ENCODE assay signal across 9 mouse cellular contexts in the genomic region with DNA sequence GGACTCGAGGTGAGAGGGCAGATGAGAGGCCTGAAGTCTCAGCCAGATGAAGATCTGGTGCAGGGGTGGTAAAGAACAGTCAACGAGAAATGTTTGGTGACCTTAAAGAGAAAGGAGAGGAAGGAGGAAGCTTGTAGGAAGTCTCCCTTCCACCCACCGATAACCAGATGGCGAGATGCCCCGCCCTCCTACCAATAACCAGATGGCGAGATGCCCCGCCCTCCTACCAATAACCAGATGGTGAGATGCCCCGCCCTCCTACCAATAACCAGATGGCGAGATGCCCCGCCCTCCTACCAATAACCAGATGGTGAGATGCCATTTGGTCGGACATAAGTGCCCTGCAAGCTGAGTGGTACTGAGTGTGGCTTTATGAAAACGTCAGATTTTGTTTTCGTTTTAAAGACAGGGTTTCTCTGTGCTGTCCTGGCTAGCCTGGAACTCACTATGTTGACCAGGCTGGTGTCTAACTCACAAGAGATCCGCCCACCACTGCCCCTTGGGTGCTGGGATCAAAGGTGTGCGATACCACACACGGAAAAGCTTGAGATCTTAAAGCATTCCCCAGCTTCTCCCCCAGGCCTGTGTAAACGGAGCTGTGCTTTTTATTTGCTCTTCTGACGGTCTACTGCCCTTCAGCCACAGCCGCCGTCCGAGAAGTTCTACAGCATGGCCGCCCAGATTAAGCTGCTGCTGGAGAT. TPM values are rescaled to one million over a fixed set of nuclear protein-coding genes. Genes with fewer than 3 reads are reported as not detected.
DNase-seq lines count a peak whose midpoint lies in the region; ATAC-seq and TF ChIP-seq lines count a peak whose summit lies in the region.
"Had no signal": no experiment of that assay in that cellular context is flagged by ENCODE, and none has a peak within 500 bp of the region (broad histone marks: within the 10 kb centered on the region; RNA-seq: fewer than 3 reads in every experiment).

No protein-coding gene starts in this region.

- no peak for TF ChIP-seq POLR2A in MEL (IDR thresholded peaks at IDR 0.05; ENCODE audit: control insufficient read depth in 1 of 2, insufficient read depth in 1 of 2, low read depth in 1 of 2, low read length in 2 of 2, poor library complexity in 1 of 2)

- peaks cover 7 to 18% of the 10 kb centered on the region in 2 experiments; a peak in 3 of 4 replicates for H3K36me3 ChIP-seq in MEL (ENCODE audit: control insufficient read depth in 1 of 2, insufficient read depth in 2 of 2, low read length in 2 of 2)
- peaks cover 48% of the 10 kb centered on the region for H3K36me3 ChIP-seq in forebrain, embryonic 13.5 days (ENCODE audit: poor library complexity, severe bottlenecking)
- peaks cover 47% of the 10 kb centered on the region for H3K36me3 ChIP-seq in liver, embryonic 14.5 days (replicated peaks; ENCODE audit: control insufficient read depth, insufficient read depth, low read depth)

- TF ChIP-seq CTCF in MEL (IDR thresholded peaks at IDR 0.05 in 2 of 3, conservative IDR thresholded peaks at IDR 0.05 in 1 of 3; ENCODE audit: control insufficient read depth in 1 of 3, insufficient read depth in 1 of 3, low read depth in 2 of 3, low read length in 3 of 3, poor library complexity in 1 of 3, severe bottlenecking in 1 of 3), result no peak
- TF ChIP-seq CTCF in liver, embryonic 14.5 days (IDR thresholded peaks at IDR 0.05; ENCODE audit: low read depth), result no peak

- DNase-seq in A20 (ENCODE audit: low read depth, low spot score), result peak; percentile 79
- peak; percentile 45 for DNase-seq in MEL (ENCODE audit: low read depth, low spot score)
- DNase-seq in liver, embryonic 14.5 days (ENCODE audit: low read depth in 3 of 3, low spot score in 3 of 3), result peak; percentile 52 to 58 (median 58)
- DNase-seq in thymus, postnatal 36 days, result no peak
- no peak for DNase-seq in left cerebral cortex, adult 18-20 months (ENCODE audit: low spot score in 2 of 2)
- DNase-seq in urinary bladder, adult 2 months (ENCODE audit: low spot score), result no peak
- no peak for DNase-seq in ovary, postnatal 36 days (ENCODE audit: low spot score)

- peak overlapping the region; percentile 78 for H3K4me2 ChIP-seq in forebrain, embryonic 13.5 days
- H3K4me2 ChIP-seq in liver, embryonic 14.5 days (ENCODE audit: low read depth), result peak overlapping the region; percentile 95

- H3K9ac ChIP-seq in MEL (ENCODE audit: control insufficient read depth, low read depth, low read length, poor library complexity, severe bottlenecking), result no peak overlapping the region
- no peak overlapping the region for H3K9ac ChIP-seq in forebrain, embryonic 13.5 days
- peak overlapping the region; percentile 51; the same call in 1 of the 2 replicates for H3K9ac ChIP-seq in liver, embryonic 14.5 days (replicated peaks)

- no peak for TF ChIP-seq RAD21 in MEL (IDR thresholded peaks at IDR 0.05; ENCODE audit: low read depth, low read length)

- H3K27me3 ChIP-seq in MEL (ENCODE audit: control insufficient read depth in 1 of 2, insufficient read depth in 2 of 2, low read length in 2 of 2), result no peaks in the 10 kb centered on the region
- no peaks in the 10 kb centered on the region for H3K27me3 ChIP-seq in forebrain, embryonic 13.5 days
- no peaks in the 10 kb centered on the region for H3K27me3 ChIP-seq in liver, embryonic 14.5 days (ENCODE audit: control insufficient read depth, insufficient read depth, low read length)

- H3K4me1 ChIP-seq in MEL (ENCODE audit: control insufficient read depth in 1 of 2, insufficient read depth in 2 of 2, low read length in 2 of 2), result peaks cover 7 to 24% of the 10 kb centered on the region in 2 experiments
- H3K4me1 ChIP-seq in forebrain, embryonic 13.5 days, result peaks cover 31% of the 10 kb centered on the region
- peaks cover 24 to 27% of the 10 kb centered on the region in 2 experiments for H3K4me1 ChIP-seq in liver, embryonic 14.5 days (replicated peaks; ENCODE audit: control insufficient read depth in 2 of 2, insufficient read depth in 2 of 2, low read length in 1 of 2)

- peak overlapping the region; percentile 31; the same call in 1 of the 2 replicates for H3K27ac ChIP-seq in MEL (ENCODE audit: control insufficient read depth, low read depth, low read length)
- peak overlapping the region; percentile 68 for H3K27ac ChIP-seq in forebrain, embryonic 13.5 days
- peak overlapping the region; percentile 84 for H3K27ac ChIP-seq in liver, embryonic 14.5 days

- no peak for TF ChIP-seq EP300 in MEL (IDR thresholded peaks at IDR 0.05; ENCODE audit: low read depth in 1 of 2, low read length in 2 of 2)
- peak; percentile 59; the same call in 1 of the 2 replicates for TF ChIP-seq EP300 in liver, embryonic 14.5 days (IDR thresholded peaks at IDR 0.05; ENCODE audit: low read depth)

- no peak for ATAC-seq in forebrain, embryonic 13.5 days
- ATAC-seq in liver, embryonic 14.5 days (ENCODE audit: insufficient read depth), result peak; percentile 48

- 73% methylated on average over 22 of the region's 22 CpGs for WGBS in forebrain, embryonic 13.5 days
- 56% methylated on average over 22 of the region's 22 CpGs for whole genome bisulfite sequencing in liver, embryonic 14.5 days (ENCODE audit: insufficient replicate concordance)

- H3K4me3 ChIP-seq in MEL (ENCODE audit: control insufficient read depth in 1 of 2, insufficient read depth in 1 of 2, low read depth in 2 of 2, low read length in 2 of 2), result no peak overlapping the region; a peak in 1 of 4 replicates
- no peak overlapping the region; the same call in 1 of the 2 replicates for H3K4me3 ChIP-seq in forebrain, embryonic 13.5 days
- peak overlapping the region; percentile 43 to 100 for H3K4me3 ChIP-seq in liver, embryonic 14.5 days (ENCODE audit: insufficient read depth in 1 of 2, low read depth in 2 of 2, low read length in 2 of 2)

- peaks cover 11% of the 10 kb centered on the region for H3K79me2 ChIP-seq in MEL (ENCODE audit: control insufficient read depth, insufficient read depth, low read length, poor library complexity)

- H3K9me3 ChIP-seq in MEL (replicated peaks; ENCODE audit: insufficient read depth, low read length), result no peaks in the 10 kb centered on the region
- H3K9me3 ChIP-seq in forebrain, embryonic 13.5 days (replicated peaks), result no peaks in the 10 kb centered on the region
- no peaks in the 10 kb centered on the region for H3K9me3 ChIP-seq in liver, embryonic 14.5 days (ENCODE audit: control insufficient read depth, low read length)

TF ChIP-seq in MEL, 35 proteins besides CTCF, POLR2A, EP300 and RAD21 (continues in another document):
- 0 out of 2 replicates have a peak, but pooled peaks have one; percentile 17 for TF ChIP-seq TAL1 (IDR thresholded peaks at IDR 0.05; ENCODE audit: low read length)
- TF ChIP-seq POLR2AphosphoS2 (IDR thresholded peaks at IDR 0.05; ENCODE audit: low read length), result no peak
- no peak for TF ChIP-seq ZNF384 (IDR thresholded peaks at IDR 0.05; ENCODE audit: low read depth, low read length)
- no peak for TF ChIP-seq JUND (IDR thresholded peaks at IDR 0.05; ENCODE audit: low read depth, low read length)

RNA-seq across cellular contexts. Expression of a gene that starts 1.5 kb away (rescaled TPM):
- total RNA-seq in MEL (2012; rRNA removed), result 33.6 and 45.6 TPM in 2 replicates
- 10 to 100 TPM in 1 of 2 experiments, not detected in 1; 34.2 TPM for polyA plus RNA-seq in MEL (2012; ENCODE audit: insufficient read depth in 1 of 2, insufficient read length in 2 of 2, low read depth in 1 of 2, low replicate concordance in 2 of 2, missing spikeins in 1 of 2)
- polyA plus RNA-seq in forebrain, embryonic 13.5 days (2015; fragmentation: Nextera tagmentation; extraction: Ambion mirVana), result 27.7 and 29.0 TPM in 2 replicates
- polyA plus RNA-seq in liver, embryonic 14.5 days (2012; rRNA removed), result 4.9 and 5.1 TPM in 2 replicates
- 10.1 and 10.2 TPM in 2 replicates for polyA plus RNA-seq in liver, embryonic 14.5 days (2014; fragmentation: Nextera tagmentation; extraction: Ambion mirVana)
- total RNA-seq in left cerebral cortex, adult 18-20 months (2021), result 10 to 100 TPM; 13.9 to 15.3 TPM
- 12.8 and 13.2 TPM in 2 replicates for polyA plus RNA-seq in urinary bladder, adult 2 months (2012; rRNA removed)

RNA-seq across cellular contexts. Expression of a gene that starts 2.4 kb away (rescaled TPM):
- total RNA-seq in MEL (2012; rRNA removed), result 26.4 and 29.4 TPM in 2 replicates
- 100 to 1,000 TPM in 1 of 2 experiments, 10 to 100 TPM in 1; 37.4 to 113 TPM for polyA plus RNA-seq in MEL (2012; ENCODE audit: insufficient read depth in 1 of 2, insufficient read length in 2 of 2, low read depth in 1 of 2, low replicate concordance in 2 of 2, missing spikeins in 1 of 2)
- polyA plus RNA-seq in forebrain, embryonic 13.5 days (2015; fragmentation: Nextera tagmentation; extraction: Ambion mirVana), result 30.1 and 31.1 TPM in 2 replicates
- polyA plus RNA-seq in liver, embryonic 14.5 days (2012; rRNA removed), result 12.0 and 12.9 TPM in 2 replicates
- polyA plus RNA-seq in liver, embryonic 14.5 days (2014; fragmentation: Nextera tagmentation; extraction: Ambion mirVana), result 9.3 and 12.7 TPM in 2 replicates
- 10 to 100 TPM; 47.3 to 51.8 TPM for total RNA-seq in left cerebral cortex, adult 18-20 months (2021)
- 40.7 and 42.7 TPM in 2 replicates for polyA plus RNA-seq in urinary bladder, adult 2 months (2012; rRNA removed)

RNA-seq across cellular contexts. Expression of a gene that starts 32.2 kb away (rescaled TPM):
- 0.26 and 0.77 TPM in 2 replicates for total RNA-seq in MEL (2012; rRNA removed)
- polyA plus RNA-seq in MEL (2012; ENCODE audit: insufficient read depth in 1 of 2, insufficient read length in 2 of 2, low read depth in 1 of 2, low replicate concordance in 2 of 2, missing spikeins in 1 of 2), result under 1 TPM in 1 of 2 experiments, not detected in 1; 0.82 TPM
- 62.7 and 78.0 TPM in 2 replicates for polyA plus RNA-seq in forebrain, embryonic 13.5 days (2015; fragmentation: Nextera tagmentation; extraction: Ambion mirVana)
- 2.8 and 3.5 TPM in 2 replicates for polyA plus RNA-seq in liver, embryonic 14.5 days (2012; rRNA removed)
- polyA plus RNA-seq in liver, embryonic 14.5 days (2014; fragmentation: Nextera tagmentation; extraction: Ambion mirVana), result 3.6 and 3.8 TPM in 2 replicates
- total RNA-seq in left cerebral cortex, adult 18-20 months (2021), result 10 to 100 TPM; 30.0 to 35.9 TPM
- polyA plus RNA-seq in urinary bladder, adult 2 months (2012; rRNA removed), result 0.15 and 0.21 TPM in 2 replicates
- total RNA-seq: liver, adult 2 months had no signal

RNA-seq across cellular contexts. Expression of a gene that starts 32.6 kb away (rescaled TPM):
- 34.6 and 38.1 TPM in 2 replicates for total RNA-seq in MEL (2012; rRNA removed)
- polyA plus RNA-seq in MEL (2012; ENCODE audit: insufficient read depth in 1 of 2, insufficient read length in 2 of 2, low read depth in 1 of 2, low replicate concordance in 2 of 2, missing spikeins in 1 of 2), result 10 to 100 TPM in 1 of 2 experiments, not detected in 1; 33.6 TPM
- polyA plus RNA-seq in forebrain, embryonic 13.5 days (2015; fragmentation: Nextera tagmentation; extraction: Ambion mirVana), result 48.2 and 51.9 TPM in 2 replicates
- polyA plus RNA-seq in liver, embryonic 14.5 days (2012; rRNA removed), result 20.6 and 25.0 TPM in 2 replicates
- 44.5 and 46.8 TPM in 2 replicates for polyA plus RNA-seq in liver, embryonic 14.5 days (2014; fragmentation: Nextera tagmentation; extraction: Ambion mirVana)
- total RNA-seq in left cerebral cortex, adult 18-20 months (2021), result 10 to 100 TPM; 31.8 to 33.9 TPM
- polyA plus RNA-seq in urinary bladder, adult 2 months (2012; rRNA removed), result 25.0 and 26.5 TPM in 2 replicates

RNA-seq across cellular contexts. Expression of a gene that starts 32.9 kb away (rescaled TPM):
- 32.5 and 40.6 TPM in 2 replicates for total RNA-seq in MEL (2012; rRNA removed)
- 10 to 100 TPM in 1 of 2 experiments, not detected in 1; 25.0 TPM for polyA plus RNA-seq in MEL (2012; ENCODE audit: insufficient read depth in 1 of 2, insufficient read length in 2 of 2, low read depth in 1 of 2, low replicate concordance in 2 of 2, missing spikeins in 1 of 2)
- 20.6 and 21.7 TPM in 2 replicates for polyA plus RNA-seq in forebrain, embryonic 13.5 days (2015; fragmentation: Nextera tagmentation; extraction: Ambion mirVana)
- polyA plus RNA-seq in liver, embryonic 14.5 days (2012; rRNA removed), result 5.8 and 8.0 TPM in 2 replicates
- 7.8 and 9.2 TPM in 2 replicates for polyA plus RNA-seq in liver, embryonic 14.5 days (2014; fragmentation: Nextera tagmentation; extraction: Ambion mirVana)
- 10 to 100 TPM; 12.1 to 12.8 TPM for total RNA-seq in left cerebral cortex, adult 18-20 months (2021)
- 11.5 and 12.5 TPM in 2 replicates for polyA plus RNA-seq in urinary bladder, adult 2 months (2012; rRNA removed)

Comparison
In these comparisons a context has a peak if more than half of its experiments do, and no peak if none do; other contexts are left out.
1. DNase-seq: peak in A20 (single experiment), MEL (single experiment) and liver, embryonic 14.5 days (3 of 3); none in thymus, postnatal 36 days (0 of 2), left cerebral cortex, adult 18-20 months (0 of 2), urinary bladder, adult 2 months (single experiment) and ovary, postnatal 36 days (single experiment).
2. H3K27ac ChIP-seq: peak in every context shown above with its lines; median percentile 84 in liver, embryonic 14.5 days; 68 in forebrain, embryonic 13.5 days; 31 in MEL.
3. H3K4me3 ChIP-seq: peak in liver, embryonic 14.5 days (2 of 2); none in MEL (0 of 2) and forebrain, embryonic 13.5 days (single experiment).
4. RNA of a gene that starts 32.2 kb away (polyA plus RNA-seq): 62.7 to 78.0 TPM in forebrain, embryonic 13.5 days; 2.8 to 3.8 TPM in liver, embryonic 14.5 days, 0.82 TPM in MEL and 0.15 to 0.21 TPM in urinary bladder, adult 2 months; every median in the first group is over 10 times any median in the second.